Mouse (Mus musculus): ENCODE results near the gene Krt6a. TPM values are rescaled to one million over a fixed set of nuclear protein-coding genes. Genes with fewer than 3 reads are reported as not detected.

Krt6a gene
- polyA plus RNA-seq, 1 experiment, result 0.03 TPM

DNA sequence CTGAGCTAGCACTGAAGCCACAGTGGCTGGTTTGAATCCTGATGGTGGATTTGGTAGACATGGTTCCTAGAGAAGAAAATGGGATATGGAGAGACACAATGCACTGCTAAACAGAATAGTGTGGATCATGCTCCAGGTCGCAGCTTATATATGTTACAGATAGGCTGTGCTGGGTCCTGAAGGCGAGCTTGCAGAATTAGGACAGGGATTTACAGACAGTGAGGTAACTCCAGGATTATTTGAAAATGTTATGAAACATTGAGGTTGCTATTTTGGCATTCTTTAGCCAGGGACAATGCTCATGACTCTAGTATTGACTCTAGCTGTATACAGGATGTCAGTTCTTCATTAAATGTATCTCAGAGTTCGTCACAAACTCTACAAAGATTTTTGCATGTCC is 46.8 kb downstream of the Krt6a start, which contains the start of gene Gm5478:
Gene Gm5478 (minus strand): TSS at position 101 of the 400 bp plus-strand sequence.
- no peaks in the 10 kb centered on the region for H3K36me3 ChIP-seq (replicated peaks; ENCODE audit: low read length)
- H3K4me3 ChIP-seq (replicated peaks), result no peak within 1 kb of the TSS
- no peaks in the 10 kb centered on the region for H3K9me3 ChIP-seq
- no peak for TF ChIP-seq FLI1 (IDR thresholded peaks at IDR 0.05; ENCODE audit: low read length)
- no peak for TF ChIP-seq GATA1 (IDR thresholded peaks at IDR 0.05; ENCODE audit: borderline replicate concordance, low read length)
- peaks cover 9% of the 10 kb centered on the region for H3K27me3 ChIP-seq (replicated peaks)
- H3K4me1 ChIP-seq, result no peaks in the 10 kb centered on the region

Other genes starting within 250 kb of the Krt6a start
- 2.8 TPM in 1 of 2 replicates, not detected in the other for gene Krt88, start 246.6 kb downstream of the Krt6a start, polyA plus RNA-seq (2012; ENCODE audit: insufficient read depth, low replicate concordance)
- not detected in 2 replicates for gene Krt81, start 230.6 kb downstream of the Krt6a start, polyA plus RNA-seq (2012; ENCODE audit: insufficient read depth, low replicate concordance)
- gene Krt86, start 220.8 kb downstream of the Krt6a start, polyA plus RNA-seq (2012; ENCODE audit: insufficient read depth, low replicate concordance), result not detected in 2 replicates
- not detected in 2 replicates for gene Krt83, start 202.8 kb downstream of the Krt6a start, polyA plus RNA-seq (2012; ENCODE audit: insufficient read depth, low replicate concordance)
- gene Gm49425, start 177.0 kb downstream of the Krt6a start, polyA plus RNA-seq (2012; ENCODE audit: insufficient read depth, low replicate concordance), result not detected in 2 replicates
- not detected in 2 replicates for gene Krt84, start 161.5 kb downstream of the Krt6a start, polyA plus RNA-seq (2012; ENCODE audit: insufficient read depth, low replicate concordance)
- not detected in 2 replicates for gene Krt82, start 143.6 kb downstream of the Krt6a start, polyA plus RNA-seq (2012; ENCODE audit: insufficient read depth, low replicate concordance)
- gene Krt90, start 131.4 kb downstream of the Krt6a start, polyA plus RNA-seq (2012; ENCODE audit: insufficient read depth, low replicate concordance), result not detected in 2 replicates
- gene Krt75, start 120.4 kb downstream of the Krt6a start, polyA plus RNA-seq (2012; ENCODE audit: insufficient read depth, low replicate concordance), result not detected in 2 replicates
- gene Gm5414, start 66.1 kb downstream of the Krt6a start, polyA plus RNA-seq (2012; ENCODE audit: insufficient read depth, low replicate concordance), result not detected in 2 replicates
- not detected in 2 replicates for gene Gm5478, start 46.9 kb downstream of the Krt6a start, polyA plus RNA-seq (2012; ENCODE audit: insufficient read depth, low replicate concordance)
- not detected in 2 replicates for gene Krt6b, start 14.0 kb downstream of the Krt6a start, polyA plus RNA-seq (2012; ENCODE audit: insufficient read depth, low replicate concordance)
- not detected in 2 replicates for gene Krt5, start 18.6 kb upstream of the Krt6a start, polyA plus RNA-seq (2012; ENCODE audit: insufficient read depth, low replicate concordance)
- not detected in 2 replicates for gene Krt71, start 48.8 kb upstream of the Krt6a start, polyA plus RNA-seq (2012; ENCODE audit: insufficient read depth, low replicate concordance)
- not detected in 2 replicates for gene Krt72, start 92.2 kb upstream of the Krt6a start, polyA plus RNA-seq (2012; ENCODE audit: insufficient read depth, low replicate concordance)
- not detected in 2 replicates for gene Krt73, start 108.0 kb upstream of the Krt6a start, polyA plus RNA-seq (2012; ENCODE audit: insufficient read depth, low replicate concordance)
- gene Krt2, start 123.9 kb upstream of the Krt6a start, polyA plus RNA-seq (2012; ENCODE audit: insufficient read depth, low replicate concordance), result not detected in 2 replicates
- not detected in 2 replicates for gene Krt1, start 156.5 kb upstream of the Krt6a start, polyA plus RNA-seq (2012; ENCODE audit: insufficient read depth, low replicate concordance)
- gene Krt77, start 175.4 kb upstream of the Krt6a start, polyA plus RNA-seq (2012; ENCODE audit: insufficient read depth, low replicate concordance), result not detected in 2 replicates
- gene Krt76, start 198.6 kb upstream of the Krt6a start, polyA plus RNA-seq (2012; ENCODE audit: insufficient read depth, low replicate concordance), result not detected in 2 replicates
- not detected in 2 replicates for gene Krt4, start 230.4 kb upstream of the Krt6a start, polyA plus RNA-seq (2012; ENCODE audit: insufficient read depth, low replicate concordance)
- not detected in 2 replicates for gene Krt79, start 246.0 kb upstream of the Krt6a start, polyA plus RNA-seq (2012; ENCODE audit: insufficient read depth, low replicate concordance)

All from megakaryocyte, embryonic 14.5 days (primary cell).